ENCODE assay signal across 23 mouse cellular contexts in the genomic region with DNA sequence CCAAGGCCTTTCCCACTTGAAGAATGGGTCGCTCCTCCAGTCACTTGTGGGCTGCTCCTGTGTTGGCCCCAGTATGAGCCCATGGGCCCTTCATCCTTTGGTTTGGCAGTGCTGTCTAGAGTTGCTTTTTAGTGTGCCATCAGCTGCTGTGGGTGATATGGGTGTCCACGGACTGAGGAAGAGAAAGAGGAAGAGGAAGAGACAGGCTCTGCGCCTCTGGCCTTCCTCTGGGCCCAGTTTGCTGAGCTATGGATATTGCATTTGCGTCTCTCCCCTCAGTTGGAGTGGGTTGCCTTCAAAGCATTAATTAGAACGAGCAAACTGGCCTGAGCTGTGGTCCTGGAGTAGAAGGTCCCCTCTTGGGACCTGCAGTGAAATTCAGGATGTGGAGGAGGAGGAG. TPM values are rescaled to one million over a fixed set of nuclear protein-coding genes. Genes with fewer than 3 reads are reported as not detected.
DNase-seq lines count a peak whose midpoint lies in the region; ATAC-seq and TF ChIP-seq lines count a peak whose summit lies in the region.
"Had no signal": no experiment of that assay in that cellular context is flagged by ENCODE, and none has a peak within 500 bp of the region (broad histone marks: within the 10 kb centered on the region; RNA-seq: fewer than 3 reads in every experiment).

No protein-coding gene starts in this region.

- no peaks in the 10 kb centered on the region for H3K9me3 ChIP-seq in limb, embryonic 10.5 days (replicated peaks)
- no peaks in the 10 kb centered on the region for H3K9me3 ChIP-seq in lung, postnatal 0 days (ENCODE audit: low read length)
- H3K9me3 ChIP-seq: embryonic facial prominence, embryonic 13.5 days; forebrain, embryonic 13.5 days; heart, embryonic 15.5 days; hindbrain, embryonic 12.5 days had no signal

- H3K4me1 ChIP-seq in spleen, adult 2 months (ENCODE audit: control insufficient read depth, insufficient read depth, insufficient read length), result no peaks in the 10 kb centered on the region
- peaks cover 11% of the 10 kb centered on the region; the same call in 1 of the 2 replicates for H3K4me1 ChIP-seq in limb, embryonic 10.5 days
- no peaks in the 10 kb centered on the region for H3K4me1 ChIP-seq in lung, postnatal 0 days (ENCODE audit: insufficient read depth, low read depth, low read length)
- H3K4me1 ChIP-seq: forebrain, embryonic 13.5 days; heart, embryonic 15.5 days; hindbrain, embryonic 12.5 days had no signal

- DNase-seq in heart, adult 11 months, result peak; percentile 88
- no peak for DNase-seq in heart, adult 8-10 months (ENCODE audit: low spot score)
- DNase-seq in spleen, adult 2 months (ENCODE audit: low read depth in 1 of 2, low spot score in 2 of 2), result no peak
- DNase-seq in spleen, adult 18-20 months, result no peak
- no peak for DNase-seq in limb, embryonic 10.5 days (ENCODE audit: low spot score)
- DNase-seq in thymus, postnatal 36 days, result no peak
- no peak for DNase-seq in lung, postnatal 0 days (ENCODE audit: low spot score)
- DNase-seq: adrenal gland, adult 8-10 months; adrenal gland, postnatal 36 days; cerebellum, adult 11 months; cerebellum, adult 9-10 months; cerebellum, postnatal 25 days; forebrain, postnatal 0 days; gastrocnemius, adult 2 months; gastrocnemius, postnatal 25 days had no signal

- no peak for TF ChIP-seq CTCF in spleen, adult 2 months (IDR thresholded peaks at IDR 0.05; ENCODE audit: extremely low read depth, insufficient read depth, insufficient read length, insufficient replicate concordance)
- TF ChIP-seq CTCF in lung, postnatal 0 days (IDR thresholded peaks at IDR 0.05), result no peak

- H3K4me3 ChIP-seq in spleen, adult 2 months (ENCODE audit: extremely low read depth, insufficient read depth, insufficient read length), result no peak overlapping the region
- no peak overlapping the region for H3K4me3 ChIP-seq in limb, embryonic 10.5 days
- H3K4me3 ChIP-seq in lung, postnatal 0 days (ENCODE audit: low read depth, low read length), result no peak overlapping the region
- H3K4me3 ChIP-seq: embryonic facial prominence, embryonic 13.5 days; forebrain, embryonic 13.5 days; gastrocnemius, adult 2 months; heart, embryonic 15.5 days; hindbrain, embryonic 12.5 days had no signal

- TF ChIP-seq POLR2A in spleen, adult 2 months (IDR thresholded peaks at IDR 0.05; ENCODE audit: low read depth, low read length), result no peak

- H3K4me2 ChIP-seq in lung, postnatal 0 days (replicated peaks; ENCODE audit: low read depth, low read length), result no peak overlapping the region
- H3K4me2 ChIP-seq: embryonic facial prominence, embryonic 13.5 days; forebrain, embryonic 13.5 days; heart, embryonic 11.5 days; heart, embryonic 15.5 days; hindbrain, embryonic 12.5 days had no signal

- H3K36me3 ChIP-seq in spleen, adult 2 months (ENCODE audit: control insufficient read depth, insufficient read depth, low read length), result no peaks in the 10 kb centered on the region
- peaks cover 6% of the 10 kb centered on the region; the same call in 1 of the 2 replicates for H3K36me3 ChIP-seq in limb, embryonic 10.5 days
- H3K36me3 ChIP-seq in lung, postnatal 0 days (ENCODE audit: insufficient read depth, low read length), result no peaks in the 10 kb centered on the region
- H3K36me3 ChIP-seq: embryonic facial prominence, embryonic 13.5 days; heart, embryonic 15.5 days; hindbrain, embryonic 12.5 days had no signal

- ATAC-seq in megakaryocyte-erythroid progenitor cell, adult 5-6 weeks (replicated peaks; ENCODE audit: low FRiP score, low TSS enrichment, poor library complexity, severe bottlenecking), result 0 out of 2 replicates have a peak, but pooled peaks have one; percentile 20
- no peak for ATAC-seq in lung, postnatal 0 days
- ATAC-seq: forebrain, embryonic 13.5 days; forebrain, postnatal 0 days; intestine, embryonic 16.5 days had no signal

- TF ChIP-seq EP300 in lung, postnatal 0 days (IDR thresholded peaks at IDR 0.05), result no peak

- H3K27ac ChIP-seq in spleen, adult 2 months (ENCODE audit: insufficient read depth, low read length), result peak overlapping the region; percentile 9; the same call in 1 of the 2 replicates
- 0 out of 2 replicates have a peak overlapping the region, but pooled peaks have one; percentile 6 for H3K27ac ChIP-seq in limb, embryonic 10.5 days
- no peak overlapping the region for H3K27ac ChIP-seq in lung, postnatal 0 days (ENCODE audit: low read length)
- H3K27ac ChIP-seq: embryonic facial prominence, embryonic 13.5 days; forebrain, embryonic 13.5 days; gastrocnemius, adult 2 months; heart, embryonic 15.5 days; hindbrain, embryonic 12.5 days had no signal

- H3K27me3 ChIP-seq in spleen, adult 2 months (ENCODE audit: control insufficient read depth, insufficient read depth, low read length), result no peaks in the 10 kb centered on the region
- H3K27me3 ChIP-seq in limb, embryonic 10.5 days (ENCODE audit: low read depth, poor library complexity, severe bottlenecking), result no peaks in the 10 kb centered on the region
- no peaks in the 10 kb centered on the region for H3K27me3 ChIP-seq in lung, postnatal 0 days (replicated peaks; ENCODE audit: insufficient read depth, low read length)
- H3K27me3 ChIP-seq: CH12.LX; embryonic facial prominence, embryonic 13.5 days; forebrain, embryonic 13.5 days; heart, embryonic 15.5 days; hindbrain, embryonic 12.5 days had no signal

- 51% methylated on average over 5 of the region's 5 CpGs for WGBS in spleen, adult 2 months
- 75% methylated on average over 5 of the region's 5 CpGs for whole genome bisulfite sequencing in limb, embryonic 10.5 days
- 61% methylated on average over 5 of the region's 5 CpGs for WGBS in lung, postnatal 0 days

- H3K9ac ChIP-seq in lung, postnatal 0 days (replicated peaks; ENCODE audit: low read depth), result no peak overlapping the region
- H3K9ac ChIP-seq: embryonic facial prominence, embryonic 13.5 days; forebrain, embryonic 13.5 days; forebrain, postnatal 0 days; heart, embryonic 15.5 days; hindbrain, embryonic 12.5 days had no signal

RNA-seq across cellular contexts. Expression of gene B3glct, which starts 11.8 kb away (rescaled TPM):
- total RNA-seq in heart, adult 8-10 months (2022), result 1 to 10 TPM; 4.1 to 8.0 (median 6.5) TPM
- polyA plus RNA-seq in spleen, adult 2 months (2012; rRNA removed), result 2.2 and 2.3 TPM in 2 replicates
- polyA plus RNA-seq in limb, embryonic 10.5 days (2016; fragmentation: Nextera tagmentation; extraction: Ambion mirVana), result 20.4 and 21.1 TPM in 2 replicates
- total RNA-seq in megakaryocyte-erythroid progenitor cell, adult 5-6 weeks (2014; fragmentation: Nextera tagmentation), result 24.9 and 33.7 TPM in 2 replicates
- 13.9 and 29.8 TPM in 2 replicates for total RNA-seq in megakaryocyte-erythroid progenitor cell, adult 5-6 weeks (2017)
- 5.0 and 5.1 TPM in 2 replicates for polyA plus RNA-seq in lung, postnatal 0 days (2015; fragmentation: Nextera tagmentation; extraction: Ambion mirVana)

RNA-seq across cellular contexts. Expression of gene Hsph1, which starts 53.7 kb away (rescaled TPM):
- 10 to 100 TPM; 43.9 to 80.9 (median 65.3) TPM for total RNA-seq in heart, adult 8-10 months (2022)
- polyA plus RNA-seq in spleen, adult 2 months (2012; rRNA removed), result 7.7 and 9.5 TPM in 2 replicates
- 129 and 164 TPM in 2 replicates for polyA plus RNA-seq in limb, embryonic 10.5 days (2016; fragmentation: Nextera tagmentation; extraction: Ambion mirVana)
- total RNA-seq in megakaryocyte-erythroid progenitor cell, adult 5-6 weeks (2014; fragmentation: Nextera tagmentation), result 136 and 180 TPM in 2 replicates
- 91.7 and 104 TPM in 2 replicates for total RNA-seq in megakaryocyte-erythroid progenitor cell, adult 5-6 weeks (2017)
- 7.3 and 14.7 TPM in 2 replicates for polyA plus RNA-seq in lung, postnatal 0 days (2015; fragmentation: Nextera tagmentation; extraction: Ambion mirVana)
